Mouse (Mus musculus): ENCODE data around the gene Ces5a. TPM values are rescaled to one million over a fixed set of nuclear protein-coding genes. Genes with fewer than 3 reads are reported as not detected.

The Ces5a gene
- polyA plus RNA-seq, 1 experiment = not detected

DNA sequence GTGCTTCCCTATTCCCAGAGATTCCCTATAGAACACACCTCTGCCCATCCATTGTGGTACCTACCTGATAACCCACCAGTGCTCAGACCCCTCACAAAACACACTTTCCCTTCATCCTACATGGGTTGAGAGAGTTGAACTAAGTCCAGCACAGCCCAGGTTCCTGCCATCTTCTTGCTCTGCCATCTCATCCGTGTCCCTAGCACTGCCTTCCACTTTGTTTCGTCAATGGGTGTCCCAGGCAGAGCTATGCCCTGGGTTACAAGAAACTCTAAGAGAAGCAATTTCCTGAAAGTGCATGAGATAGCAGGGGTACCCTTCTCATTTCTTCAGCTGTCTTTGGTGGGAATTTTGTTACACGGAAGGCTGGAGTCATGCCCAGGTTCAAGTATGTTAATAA, 33.0 kb upstream of the Ces5a start:
- H3K36me3 ChIP-seq (ENCODE audit: control insufficient read depth, insufficient read depth, low read length, poor library complexity, severe bottlenecking) = no peaks in the 10 kb centered on the region
- no peaks in the 10 kb centered on the region for H3K27me3 ChIP-seq (ENCODE audit: control insufficient read depth, insufficient read depth, low read length, poor library complexity, severe bottlenecking)
- H3K4me1 ChIP-seq (ENCODE audit: control insufficient read depth, insufficient read depth, low read length) = no peaks in the 10 kb centered on the region
- no peak for TF ChIP-seq EP300 (IDR thresholded peaks at IDR 0.05; ENCODE audit: insufficient read depth, low read depth, low read length)
- 0 out of 2 replicates have a peak, but pooled peaks cover 2% of the 10 kb centered on the region for H3K9me3 ChIP-seq (replicated peaks; ENCODE audit: control insufficient read depth, insufficient read depth, low read length, poor library complexity, severe bottlenecking)
- no peak overlapping the region for H3K9ac ChIP-seq (ENCODE audit: low read depth, poor library complexity, severe bottlenecking)
- H3K27ac ChIP-seq (ENCODE audit: insufficient read depth, low read length) = no peak overlapping the region
- no peak overlapping the region for H3K4me3 ChIP-seq (ENCODE audit: low read depth, low read length)

DNA sequence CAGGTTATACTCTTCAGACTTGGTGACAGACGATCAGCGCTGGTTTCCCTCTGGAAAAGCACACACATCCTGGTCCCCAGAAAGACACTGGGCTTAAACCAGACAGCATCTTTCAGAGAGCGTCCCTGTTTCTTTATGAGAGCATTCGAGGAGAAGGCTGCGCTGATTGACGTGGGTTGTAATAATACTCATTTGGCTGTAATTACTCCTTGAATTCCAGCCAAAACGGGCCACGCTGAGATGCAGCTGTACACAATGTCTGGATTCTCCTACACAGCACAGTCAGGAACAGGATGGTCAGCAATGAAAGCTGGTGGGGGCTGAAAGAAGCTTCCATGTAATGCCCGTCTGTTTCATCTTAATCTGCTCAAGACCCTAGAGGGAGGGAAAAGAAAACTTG, 31.5 kb upstream of the Ces5a start:
- H3K4me3 ChIP-seq (ENCODE audit: low read depth, low read length) = no peak overlapping the region
- no peak overlapping the region for H3K27ac ChIP-seq (ENCODE audit: insufficient read depth, low read length)
- 0 out of 2 replicates have a peak, but pooled peaks cover 2% of the 10 kb centered on the region for H3K9me3 ChIP-seq (replicated peaks; ENCODE audit: control insufficient read depth, insufficient read depth, low read length, poor library complexity, severe bottlenecking)
- no peak overlapping the region for H3K9ac ChIP-seq (ENCODE audit: low read depth, poor library complexity, severe bottlenecking)
- no peaks in the 10 kb centered on the region for H3K36me3 ChIP-seq (ENCODE audit: control insufficient read depth, insufficient read depth, low read length, poor library complexity, severe bottlenecking)
- H3K4me1 ChIP-seq (ENCODE audit: control insufficient read depth, insufficient read depth, low read length) = no peaks in the 10 kb centered on the region
- no peaks in the 10 kb centered on the region for H3K27me3 ChIP-seq (ENCODE audit: control insufficient read depth, insufficient read depth, low read length, poor library complexity, severe bottlenecking)
- no peak for TF ChIP-seq POLR2A (IDR thresholded peaks at IDR 0.05; ENCODE audit: insufficient read depth, low read length)
- TF ChIP-seq EP300 (IDR thresholded peaks at IDR 0.05; ENCODE audit: insufficient read depth, low read depth, low read length) = no peak
- TF ChIP-seq CTCF (IDR thresholded peaks at IDR 0.05; ENCODE audit: low read depth, low read length) = no peak

DNA sequence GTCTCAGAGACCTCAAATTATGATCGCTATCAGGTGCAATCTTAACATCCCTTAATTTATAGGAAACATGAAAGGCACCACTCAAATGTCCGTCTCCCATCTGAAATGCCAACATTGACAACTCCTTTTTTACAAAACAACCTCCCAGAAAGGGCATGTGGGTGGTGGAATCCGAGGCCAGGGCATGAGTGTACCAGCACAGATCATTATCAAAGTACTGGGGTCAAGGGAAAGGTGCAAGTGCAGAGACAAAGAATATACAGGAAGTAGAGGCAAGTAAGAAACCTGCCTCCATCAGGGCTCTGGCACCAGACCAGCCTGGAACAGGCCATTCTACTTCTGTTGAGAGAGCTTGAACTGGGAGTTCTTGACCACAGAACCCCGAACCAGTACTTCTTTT, 29.0 kb upstream of the Ces5a start:
- no peak overlapping the region for H3K9ac ChIP-seq (ENCODE audit: low read depth, poor library complexity, severe bottlenecking)
- TF ChIP-seq EP300 (IDR thresholded peaks at IDR 0.05; ENCODE audit: insufficient read depth, low read depth, low read length) (no peak), CTCF (IDR thresholded peaks at IDR 0.05; ENCODE audit: low read depth, low read length) (no peak)
- 0 out of 2 replicates have a peak, but pooled peaks cover 2% of the 10 kb centered on the region for H3K9me3 ChIP-seq (replicated peaks; ENCODE audit: control insufficient read depth, insufficient read depth, low read length, poor library complexity, severe bottlenecking)

DNA sequence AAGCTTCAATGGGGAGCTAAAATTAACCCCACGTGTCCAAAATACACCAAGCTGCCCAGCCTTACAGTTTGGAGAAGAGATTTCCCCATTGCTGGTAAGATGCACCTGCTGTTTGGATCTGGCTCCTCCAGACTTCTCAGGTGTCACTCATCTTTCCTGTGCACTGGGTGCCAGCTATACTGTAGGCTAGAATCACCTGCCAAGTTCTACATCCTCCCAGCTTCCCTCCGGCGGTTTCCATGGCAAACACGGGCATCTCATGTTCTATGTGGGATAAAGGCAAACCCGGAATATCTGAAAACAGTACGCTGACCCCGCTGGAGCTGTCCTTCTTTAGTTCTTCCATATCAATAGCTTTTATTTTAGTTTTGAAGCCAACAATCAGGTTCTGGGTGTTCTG, 27.9 kb upstream of the Ces5a start:
- H3K9me3 ChIP-seq (replicated peaks; ENCODE audit: control insufficient read depth, insufficient read depth, low read length, poor library complexity, severe bottlenecking) = no peaks in the 10 kb centered on the region
- no peak overlapping the region for H3K9ac ChIP-seq (ENCODE audit: low read depth, poor library complexity, severe bottlenecking)
- TF ChIP-seq POLR2A (IDR thresholded peaks at IDR 0.05; ENCODE audit: insufficient read depth, low read length) = no peak
- no peak for TF ChIP-seq CTCF (IDR thresholded peaks at IDR 0.05; ENCODE audit: low read depth, low read length)
- TF ChIP-seq EP300 (IDR thresholded peaks at IDR 0.05; ENCODE audit: insufficient read depth, low read depth, low read length) = no peak
- no peaks in the 10 kb centered on the region for H3K36me3 ChIP-seq (ENCODE audit: control insufficient read depth, insufficient read depth, low read length, poor library complexity, severe bottlenecking)
- H3K27me3 ChIP-seq (ENCODE audit: control insufficient read depth, insufficient read depth, low read length, poor library complexity, severe bottlenecking) = no peaks in the 10 kb centered on the region
- no peaks in the 10 kb centered on the region for H3K4me1 ChIP-seq (ENCODE audit: control insufficient read depth, insufficient read depth, low read length)
- H3K4me3 ChIP-seq (ENCODE audit: low read depth, low read length) = no peak overlapping the region
- no peak overlapping the region for H3K27ac ChIP-seq (ENCODE audit: insufficient read depth, low read length)

More for the DNA sequence above, 29.0 kb upstream of the Ces5a start:
- no peak overlapping the region for H3K27ac ChIP-seq (ENCODE audit: insufficient read depth, low read length)
- no peaks in the 10 kb centered on the region for H3K27me3 ChIP-seq (ENCODE audit: control insufficient read depth, insufficient read depth, low read length, poor library complexity, severe bottlenecking)
- H3K36me3 ChIP-seq (ENCODE audit: control insufficient read depth, insufficient read depth, low read length, poor library complexity, severe bottlenecking) = no peaks in the 10 kb centered on the region
- H3K4me1 ChIP-seq (ENCODE audit: control insufficient read depth, insufficient read depth, low read length) = no peaks in the 10 kb centered on the region
- no peak overlapping the region for H3K4me3 ChIP-seq (ENCODE audit: low read depth, low read length)

DNA sequence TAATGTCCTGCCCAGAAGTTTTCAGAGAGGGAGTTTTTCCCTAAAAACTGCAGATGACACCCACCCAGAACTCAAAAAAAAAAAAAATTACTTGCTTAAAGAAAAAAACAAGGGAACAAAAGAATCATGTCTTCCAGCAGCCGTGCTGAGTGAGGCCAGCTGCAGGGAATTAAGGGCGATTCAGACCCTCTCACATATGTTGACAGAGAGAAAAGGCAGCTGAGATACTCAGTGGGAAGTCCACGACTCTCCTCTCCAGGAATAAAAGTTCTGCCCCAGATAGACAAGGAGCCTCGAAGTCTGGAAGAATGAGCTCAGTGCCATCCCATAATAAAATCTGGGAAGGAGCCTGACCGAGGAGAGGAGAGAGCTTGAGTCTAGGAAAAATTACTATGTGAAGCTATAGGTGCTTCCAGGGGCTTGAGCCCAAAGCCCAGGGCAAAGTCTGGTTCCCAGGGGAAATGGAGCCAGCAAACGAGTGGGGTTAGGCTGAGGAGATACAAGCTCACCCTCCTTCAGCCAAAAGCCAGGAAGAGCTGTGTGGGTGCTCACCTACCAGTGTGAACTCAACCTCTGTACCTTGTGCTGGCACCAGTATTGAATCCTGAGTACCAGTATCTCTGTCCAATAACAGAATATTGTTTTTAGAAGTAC, 27.1 kb upstream of the Ces5a start:
- Histone ChIP-seq H3K4me1 (ENCODE audit: control insufficient read depth, insufficient read depth, low read length) (no peaks in the 10 kb centered on the region), H3K27ac (ENCODE audit: insufficient read depth, low read length) (no peak overlapping the region), H3K9me3 (replicated peaks; ENCODE audit: control insufficient read depth, insufficient read depth, low read length, poor library complexity, severe bottlenecking) (no peaks in the 10 kb centered on the region), H3K4me3 (ENCODE audit: low read depth, low read length) (no peak overlapping the region), H3K9ac (ENCODE audit: low read depth, poor library complexity, severe bottlenecking) (no peak overlapping the region), H3K27me3 (ENCODE audit: control insufficient read depth, insufficient read depth, low read length, poor library complexity, severe bottlenecking) (no peaks in the 10 kb centered on the region), H3K36me3 (ENCODE audit: control insufficient read depth, insufficient read depth, low read length, poor library complexity, severe bottlenecking) (no peaks in the 10 kb centered on the region)
- TF ChIP-seq CTCF (IDR thresholded peaks at IDR 0.05; ENCODE audit: low read depth, low read length) (no peak), EP300 (IDR thresholded peaks at IDR 0.05; ENCODE audit: insufficient read depth, low read depth, low read length) (no peak), POLR2A (IDR thresholded peaks at IDR 0.05; ENCODE audit: insufficient read depth, low read length) (no peak)

DNA sequence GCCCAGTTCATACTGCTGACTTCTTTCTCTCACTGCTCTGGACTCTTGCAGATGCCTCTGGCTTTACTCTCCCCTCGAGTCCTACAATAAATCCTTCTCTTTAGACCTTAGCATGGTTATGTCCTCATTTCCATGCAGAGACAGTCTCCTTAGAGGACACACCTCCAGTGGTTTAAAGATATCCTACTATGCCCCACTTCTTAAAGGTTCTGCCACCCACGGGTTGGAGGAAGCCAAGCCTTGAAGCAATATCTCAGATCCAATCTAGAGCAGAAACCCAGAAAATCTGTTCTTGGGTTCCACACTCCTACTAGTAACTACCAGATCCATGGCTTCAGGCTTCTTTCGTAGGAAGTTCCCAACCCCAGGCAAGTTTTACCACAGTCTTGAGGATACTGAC, 25.6 kb upstream of the Ces5a start:
- H3K36me3 ChIP-seq (ENCODE audit: control insufficient read depth, insufficient read depth, low read length, poor library complexity, severe bottlenecking) = no peaks in the 10 kb centered on the region
- no peaks in the 10 kb centered on the region for H3K9me3 ChIP-seq (replicated peaks; ENCODE audit: control insufficient read depth, insufficient read depth, low read length, poor library complexity, severe bottlenecking)
- no peak overlapping the region for H3K4me3 ChIP-seq (ENCODE audit: low read depth, low read length)
- H3K9ac ChIP-seq (ENCODE audit: low read depth, poor library complexity, severe bottlenecking) = no peak overlapping the region
- no peaks in the 10 kb centered on the region for H3K27me3 ChIP-seq (ENCODE audit: control insufficient read depth, insufficient read depth, low read length, poor library complexity, severe bottlenecking)
- H3K27ac ChIP-seq (ENCODE audit: insufficient read depth, low read length) = no peak overlapping the region
- H3K4me1 ChIP-seq (ENCODE audit: control insufficient read depth, insufficient read depth, low read length) = no peaks in the 10 kb centered on the region
- no peak for TF ChIP-seq CTCF (IDR thresholded peaks at IDR 0.05; ENCODE audit: low read depth, low read length)
- no peak for TF ChIP-seq POLR2A (IDR thresholded peaks at IDR 0.05; ENCODE audit: insufficient read depth, low read length)
- no peak for TF ChIP-seq EP300 (IDR thresholded peaks at IDR 0.05; ENCODE audit: insufficient read depth, low read depth, low read length)
